Mouse (Mus musculus) kidney, adult 2 months (tissue): Measurements from ENCODE around the gene Arhgap19. TPM values are rescaled to one million over a fixed set of nuclear protein-coding genes. Genes with fewer than 3 reads are reported as not detected.

Source experiments
- DNase-seq: peaks from one replicate; pipeline ENCODE4 v3.0.0; 2021
- H3K27ac ChIP-seq: fragments of 200-500 bp; 2 replicates; pipeline ENCODE4 v1.5.1; 2012; ENCODE audit warnings: low read depth, low read length, control low read depth, inconsistent platforms; ENCODE audit not compliant: insufficient read depth
- H3K27me3 ChIP-seq: fragments of 200-500 bp; replicated peaks from 2 replicates; pipeline ENCODE4 v1.6.1; 2012; ENCODE audit warnings: mild to moderate bottlenecking, moderate library complexity, low read length, inconsistent platforms; ENCODE audit not compliant: control insufficient read depth, insufficient read depth
- H3K36me3 ChIP-seq: fragments of 200-500 bp; 2 replicates; pipeline ENCODE4 v1.6.1; 2012; ENCODE audit warnings: mild to moderate bottlenecking, moderate library complexity, low read length, inconsistent platforms; ENCODE audit not compliant: control insufficient read depth, insufficient read depth
- H3K4me1 ChIP-seq: fragments of 200-500 bp; 2 replicates; pipeline ENCODE4 v1.6.1; 2011; ENCODE audit warnings: low read length; ENCODE audit not compliant: control insufficient read depth, insufficient read depth
- H3K4me3 ChIP-seq: fragments of 200-500 bp; 2 replicates; pipeline ENCODE4 v1.5.1; 2011; ENCODE audit warnings: mild to moderate bottlenecking, low read depth, low read length, control low read depth; ENCODE audit not compliant: insufficient read depth
- CTCF ChIP-seq: fragments of 200-500 bp; conservative IDR thresholded peaks from 2 replicates; pipeline ENCODE4 v1.5.1; 2011; ENCODE audit warnings: low read depth, mild to moderate bottlenecking, control low read depth, low read length, moderate library complexity, mixed read lengths; ENCODE audit not compliant: insufficient read depth, insufficient read length
- POLR2A ChIP-seq: fragments of 200-500 bp; IDR thresholded peaks from one replicate; pipeline ENCODE4 v1.6.1; 2011; ENCODE audit warnings: low read depth, low read length, control low read depth
- WGBS: fragments of 180-500 bp; shearing (Covaris S2); methylation state at CpG from one replicate; pipeline ENCODE4 v1.1.7; 2018; 5-methylcytosine and 5-hydroxymethylcytosine counted together
- polyA plus RNA-seq: library from polyadenylated mRNA; depleted of rRNA; stranded (reverse); fragments of >200 nt; gene quantifications from 2 replicates; pipeline ENCODE4 v1.2.3, GENCODE M21; 2012

Gene Arhgap19
- polyA plus RNA-seq, 1 experiment, result 1.3 TPM

GRCm38 (mm10) chr19:41808104-41808634 is 6.3 kb upstream of the Arhgap19 start:
- WGBS, result 78% methylated on average over 8 of the region's 8 CpGs
- TF ChIP-seq CTCF (no peak), POLR2A (no peak)
- H3K27me3 ChIP-seq, result no peaks in the 10 kb centered on the region
- no peak overlapping the region for H3K4me3 ChIP-seq
- DNase-seq, result no peak
- H3K27ac ChIP-seq, result no peak overlapping the region
- no peaks in the 10 kb centered on the region for H3K4me1 ChIP-seq
- H3K36me3 ChIP-seq, result no peaks in the 10 kb centered on the region

- H3K36me3 ChIP-seq, result no peaks in the 10 kb centered on the region
- WGBS, result 82% methylated on average over 9 of the region's 9 CpGs
- no peak overlapping the region for H3K27ac ChIP-seq
- TF ChIP-seq CTCF (no peak), POLR2A (no peak)
- no peaks in the 10 kb centered on the region for H3K4me1 ChIP-seq
- H3K4me3 ChIP-seq, result no peak overlapping the region
- no peak for DNase-seq
- H3K27me3 ChIP-seq, result no peaks in the 10 kb centered on the region
Observed at GRCm38 (mm10) chr19:41807497-41807896, 5.7 kb upstream of the Arhgap19 start.

DNA sequence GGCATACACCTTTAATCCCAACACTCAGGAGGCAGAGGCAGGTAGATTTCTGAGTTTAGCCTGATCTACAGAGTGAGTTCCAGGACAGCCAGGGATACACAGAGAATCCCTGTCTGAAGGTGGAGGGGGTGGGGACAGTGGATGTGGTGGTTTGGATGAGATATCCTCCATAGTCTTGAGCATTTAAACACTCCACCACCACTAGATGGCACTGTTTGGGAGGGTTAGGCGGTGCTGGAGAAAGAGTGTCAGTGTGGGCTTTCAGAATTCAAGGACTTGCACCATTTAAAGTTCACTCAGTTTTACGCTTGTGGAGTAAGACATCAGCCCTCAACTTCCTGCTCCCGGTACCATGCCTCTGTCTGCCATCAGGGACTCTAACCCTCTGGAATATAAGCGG is 4.0 kb upstream of the Arhgap19 start:
- TF ChIP-seq CTCF, result peak; percentile 19; the same call in 1 of the 2 replicates
- no peak for TF ChIP-seq POLR2A
- 89% methylated on average over 4 of the region's 4 CpGs for WGBS
- no peak for DNase-seq
- no peaks in the 10 kb centered on the region for H3K36me3 ChIP-seq
- no peak overlapping the region for H3K27ac ChIP-seq
- no peaks in the 10 kb centered on the region for H3K27me3 ChIP-seq
- no peaks in the 10 kb centered on the region for H3K4me1 ChIP-seq
- H3K4me3 ChIP-seq, result no peak overlapping the region

DNA sequence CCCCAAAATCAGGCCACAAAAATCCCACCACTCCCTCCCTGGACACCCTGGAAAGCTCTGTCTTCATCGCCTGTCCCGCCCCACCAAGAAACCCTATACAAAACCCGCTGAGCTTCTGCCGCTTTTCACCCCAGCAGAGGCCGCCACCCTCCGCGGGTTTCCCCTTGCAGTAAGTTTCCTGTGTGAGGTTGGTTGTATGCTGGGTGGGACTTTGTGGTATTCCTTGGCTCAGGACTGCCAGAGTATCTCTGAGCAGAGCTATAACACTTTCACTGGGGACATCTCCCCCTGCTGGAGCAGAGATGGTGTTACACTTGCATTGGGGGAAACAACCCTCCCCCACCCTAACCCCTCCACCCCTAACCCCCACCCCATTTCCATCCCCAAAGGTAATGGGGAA is 1.5 kb upstream of the Arhgap19 start:
- DNase-seq, result no peak
- WGBS, result 58% methylated on average over 7 of the region's 7 CpGs

DNA sequence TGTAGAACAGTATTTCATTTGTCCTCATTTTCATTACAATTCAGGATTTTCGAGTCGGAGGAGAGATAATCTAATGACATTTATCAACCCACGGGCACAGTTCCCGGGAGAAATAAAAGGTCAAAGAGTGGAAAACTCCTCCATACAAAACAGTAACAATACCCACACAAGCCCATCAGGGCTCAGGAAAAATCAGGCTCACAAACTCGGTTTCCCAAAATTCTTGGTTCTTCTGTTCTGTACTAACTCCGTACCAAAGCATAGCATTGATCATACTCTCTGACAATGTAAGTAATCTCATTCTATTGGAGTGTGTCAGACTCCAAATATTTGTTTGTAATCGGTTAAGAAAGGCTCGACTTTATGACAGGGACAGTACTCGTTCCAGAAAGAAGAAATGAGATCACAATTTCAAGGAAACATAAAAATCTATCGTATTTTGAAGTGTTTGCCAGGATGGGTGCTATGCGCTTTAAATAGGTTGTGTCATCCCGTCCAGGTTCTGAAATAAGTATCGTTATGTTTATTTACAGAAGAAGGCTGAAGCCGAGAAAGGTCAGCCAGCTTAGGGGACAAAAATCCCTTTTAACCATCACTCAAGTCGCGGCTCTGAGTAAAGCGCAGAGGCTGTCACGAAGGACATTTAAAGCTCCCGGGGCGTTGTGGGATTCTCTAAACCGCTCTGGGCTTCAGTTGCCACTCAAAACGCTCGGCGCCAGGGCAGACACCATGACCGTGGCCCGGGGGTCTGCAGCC is 683 bp downstream of the Arhgap19 start:
- Histone ChIP-seq H3K27me3 (no peaks in the 10 kb centered on the region), H3K36me3 (no peaks in the 10 kb centered on the region), H3K4me3 (peak overlapping the region; percentile 99), H3K27ac (no peak overlapping the region), H3K4me1 (no peaks in the 10 kb centered on the region)
- 3% methylated on average over 26 of the region's 26 CpGs for WGBS
- no peak for TF ChIP-seq POLR2A
- no peak for TF ChIP-seq CTCF
- DNase-seq, result peak; percentile 16

More for the DNA sequence above, 1.5 kb upstream of the Arhgap19 start:
- H3K36me3 ChIP-seq, result no peaks in the 10 kb centered on the region
- TF ChIP-seq CTCF (0 out of 2 replicates have a peak, but pooled peaks have one; percentile 12), POLR2A (no peak)
- no peaks in the 10 kb centered on the region for H3K4me1 ChIP-seq
- no peak overlapping the region for H3K27ac ChIP-seq
- H3K27me3 ChIP-seq, result no peaks in the 10 kb centered on the region
- H3K4me3 ChIP-seq, result no peak overlapping the region

DNA sequence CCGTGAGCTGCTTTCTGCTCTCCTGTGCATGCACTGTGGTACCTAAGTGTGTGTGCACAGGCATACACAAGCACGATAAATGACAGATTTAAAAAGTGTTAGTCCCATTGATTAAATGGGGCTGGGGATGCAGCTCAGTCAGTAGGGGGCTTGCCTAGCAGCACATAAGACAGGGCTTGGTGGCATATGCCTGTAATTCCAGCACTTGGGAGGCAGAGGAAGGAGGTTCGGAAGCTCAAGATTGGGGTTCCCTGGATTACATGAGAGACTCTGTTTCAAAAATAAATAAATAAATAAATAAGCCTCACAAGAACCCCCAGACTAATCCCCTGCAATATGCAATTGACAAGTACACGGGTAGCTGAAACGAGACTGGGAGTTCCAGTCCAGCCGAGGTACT is 1.4 kb downstream of the Arhgap19 start:
- Histone ChIP-seq H3K4me3 (no peak overlapping the region), H3K36me3 (no peaks in the 10 kb centered on the region), H3K4me1 (no peaks in the 10 kb centered on the region), H3K27ac (no peak overlapping the region), H3K27me3 (no peaks in the 10 kb centered on the region)
- WGBS, result 51% methylated on average over 6 of the region's 6 CpGs
- no peak for TF ChIP-seq CTCF
- no peak for TF ChIP-seq POLR2A
- no peak for DNase-seq

DNA sequence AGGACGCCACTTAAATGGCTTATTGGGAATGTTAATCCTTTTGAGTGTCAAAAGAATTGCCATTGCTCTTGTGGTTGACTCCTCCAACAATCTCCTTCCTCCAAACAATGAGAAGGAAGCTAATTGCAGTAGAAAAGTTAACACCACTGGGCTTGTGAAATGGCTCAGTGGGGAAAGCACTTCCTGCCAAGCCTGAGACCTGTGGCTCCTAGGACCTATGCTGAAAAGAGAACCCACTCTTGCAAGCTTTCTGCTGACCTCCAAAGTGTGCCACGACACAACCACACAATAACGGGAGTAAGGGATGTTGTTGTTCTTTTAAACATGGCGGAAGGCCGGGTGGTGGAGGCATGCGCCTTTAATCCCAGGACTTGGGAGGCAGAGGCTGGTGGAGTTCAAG is 4.3 kb downstream of the Arhgap19 start:
- H3K4me3 ChIP-seq, result no peak overlapping the region
- 93% methylated on average over 6 of the region's 6 CpGs for WGBS
- DNase-seq, result no peak
- TF ChIP-seq CTCF (no peak), POLR2A (no peak)
- H3K36me3 ChIP-seq, result no peaks in the 10 kb centered on the region
- H3K27me3 ChIP-seq, result no peaks in the 10 kb centered on the region
- no peaks in the 10 kb centered on the region; the same call in 1 of the 2 replicates for H3K4me1 ChIP-seq
- H3K27ac ChIP-seq, result no peak overlapping the region

DNA sequence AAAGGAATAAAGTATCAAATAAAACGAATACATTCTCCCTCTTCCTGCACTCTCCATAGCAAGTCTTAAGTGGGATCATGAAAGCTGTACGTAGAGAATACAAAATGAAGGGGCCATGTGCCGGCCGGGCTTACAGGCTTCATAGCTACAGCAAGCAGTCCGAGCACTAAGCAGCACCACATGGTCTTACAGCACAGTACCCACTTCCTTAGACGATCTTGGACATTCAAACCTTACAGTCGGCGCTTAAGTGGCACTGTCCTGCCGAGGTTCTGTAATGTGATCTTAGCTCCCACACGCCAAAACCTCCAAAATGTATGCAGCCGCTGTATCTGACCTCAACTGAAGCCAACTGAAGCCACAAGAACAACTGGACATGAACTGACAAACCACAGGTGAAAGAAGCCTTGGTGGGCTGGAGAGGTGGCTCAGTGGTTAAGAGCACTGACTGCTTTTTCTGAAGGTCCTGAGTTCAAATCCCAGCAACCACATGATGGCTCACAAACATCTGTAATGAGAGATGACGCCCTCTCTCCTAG is 5.0 kb downstream of the Arhgap19 start:
- 65% methylated on average over 12 of the region's 12 CpGs for WGBS
- no peak overlapping the region for H3K4me3 ChIP-seq
- H3K27ac ChIP-seq, result no peak overlapping the region
- no peaks in the 10 kb centered on the region for H3K36me3 ChIP-seq
- no peaks in the 10 kb centered on the region for H3K27me3 ChIP-seq
- TF ChIP-seq CTCF, result no peak
- no peak for TF ChIP-seq POLR2A
- no peaks in the 10 kb centered on the region; the same call in 1 of the 2 replicates for H3K4me1 ChIP-seq
- no peak for DNase-seq
